Mouse (Mus musculus) cerebellum, adult 2 months (tissue): Measurements from ENCODE around the gene Cttnbp2nl.

Experiments
- CTCF ChIP-seq: fragments of 200-500 bp; IDR thresholded peaks from 2 replicates; pipeline ENCODE4 v1.5.1; 2011; ENCODE audit warnings: low read depth, mild to moderate bottlenecking, control low read depth, low read length, moderate library complexity, borderline replicate concordance; ENCODE audit not compliant: insufficient read depth
- POLR2A ChIP-seq: fragments of 200-500 bp; IDR thresholded peaks from 2 replicates; pipeline ENCODE4 v1.6.1; 2011; ENCODE audit warnings: low read length, control low read depth, borderline replicate concordance; ENCODE audit not compliant: insufficient read depth

GRCm38 (mm10) chr3:105018085-105018782, 34.7 kb downstream of the Cttnbp2nl start:
- TF ChIP-seq POLR2A (no peak), CTCF (no peak)
